Mouse (Mus musculus) heart, adult 2 months (tissue): ENCODE measurements at regions not wholly inside any gene's neighbourhood (a gene's known extent, or its start where the extent isn't known, plus 50 kb on each side); places are given as distances from the start of the nearest gene placed in this dataset.

ENCODE experiments used
- DNase-seq, 2 experiments: peaks; one replicate each; pipeline ENCODE4 v3.0.0; 2021
- H3K27ac ChIP-seq: fragments of 200-600 bp; 2 replicates; pipeline ENCODE4 v1.8.1; 2022
- H3K27me3 ChIP-seq: fragments of 200-500 bp; 2 replicates; pipeline ENCODE4 v1.6.1; 2012; ENCODE audit warnings: mild to moderate bottlenecking, low read length, inconsistent platforms, mixed read lengths; ENCODE audit not compliant: control insufficient read depth, insufficient read depth
- H3K36me3 ChIP-seq: fragments of 200-500 bp; 2 replicates; pipeline ENCODE4 v1.6.1; 2012; ENCODE audit warnings: low read length, inconsistent platforms; ENCODE audit not compliant: control insufficient read depth, insufficient read depth
- H3K4me1 ChIP-seq: fragments of 200-500 bp; 2 replicates; pipeline ENCODE4 v1.6.1; 2011; ENCODE audit warnings: low read length; ENCODE audit not compliant: control insufficient read depth, insufficient read depth
- H3K4me3 ChIP-seq: fragments of 200-600 bp; 2 replicates; pipeline ENCODE4 v1.8.1; 2022
- H3K79me2 ChIP-seq: fragments of 200-500 bp; replicated peaks from 2 replicates; pipeline ENCODE4 v1.6.1; 2012; ENCODE audit warnings: mild to moderate bottlenecking, inconsistent platforms, low read length, moderate library complexity, mixed read lengths; ENCODE audit not compliant: control insufficient read depth, insufficient read depth
- H3K9ac ChIP-seq: fragments of 200-500 bp; 2 replicates; pipeline ENCODE4 v1.6.1; 2012; ENCODE audit warnings: low read depth, mild to moderate bottlenecking, control low read depth, inconsistent platforms, low read length, mixed read lengths
- CTCF ChIP-seq: fragments of 200-600 bp; IDR thresholded peaks from 2 replicates; pipeline ENCODE4 v1.8.1; 2022; ENCODE audit warnings: antibody characterized with exemption, mild to moderate bottlenecking, moderate library complexity
- EP300 ChIP-seq: fragments of 200-500 bp; IDR thresholded peaks from 2 replicates; pipeline ENCODE4 v1.6.1; 2011; ENCODE audit warnings: low read depth, low read length, control low read depth; ENCODE audit not compliant: insufficient read depth
- POLR2A ChIP-seq: fragments of 200-500 bp; IDR thresholded peaks from 2 replicates; pipeline ENCODE4 v1.6.1; 2011; ENCODE audit warnings: mild to moderate bottlenecking, low read depth, low read length, control low read depth; ENCODE audit not compliant: insufficient read depth
- WGBS: fragments of 180-500 bp; shearing (Covaris S2); methylation state at CpG from one replicate; pipeline ENCODE4 v1.1.7; 2018; 5-methylcytosine and 5-hydroxymethylcytosine counted together
- intact Hi-C: fragments of 180-260 bp; cut with DNase I; formaldehyde crosslinking; loops from one replicate; pipeline ENCODE4 v1.15.1; 2025

GRCm38 (mm10) chr8:64406775-64407490 is 200.9 kb upstream of the Tll1 start:
- no peaks in the 10 kb centered on the region for H3K36me3 ChIP-seq
- no peak overlapping the region for H3K27ac ChIP-seq
- no peaks in the 10 kb centered on the region for H3K27me3 ChIP-seq
- H3K4me1 ChIP-seq, result no peaks in the 10 kb centered on the region; the same call in 1 of the 2 replicates
- H3K9ac ChIP-seq, result no peak overlapping the region
- no peak for DNase-seq
- 70% methylated on average over 9 of the region's 9 CpGs for WGBS
- H3K79me2 ChIP-seq, result no peaks in the 10 kb centered on the region
- intact Hi-C loops, result no loop called here
- no peak for TF ChIP-seq POLR2A
- no peak for TF ChIP-seq CTCF
- no peak for TF ChIP-seq EP300
- H3K4me3 ChIP-seq, result no peak overlapping the region

- H3K27me3 ChIP-seq, result no peaks in the 10 kb centered on the region
- no peak overlapping the region for H3K9ac ChIP-seq
- 90% methylated on average over 3 of the region's 3 CpGs for WGBS
- no peaks in the 10 kb centered on the region; the same call in 1 of the 2 replicates for H3K4me1 ChIP-seq
- intact Hi-C loops, result no loop called here
- TF ChIP-seq POLR2A, result no peak
- TF ChIP-seq EP300, result no peak
- no peak for TF ChIP-seq CTCF
- DNase-seq, result no peak
- peaks cover 4% of the 10 kb centered on the region; the same call in 1 of the 2 replicates for H3K36me3 ChIP-seq
- H3K79me2 ChIP-seq, result no peaks in the 10 kb centered on the region
- no peak overlapping the region for H3K4me3 ChIP-seq
- no peak overlapping the region for H3K27ac ChIP-seq
These were observed 193.5 kb upstream of the Tll1 start for GRCm38 (mm10) chr8:64399554-64399953.

GRCm38 (mm10) chr8:64397876-64398275 is 191.8 kb upstream of the Tll1 start:
- Histone ChIP-seq H3K79me2 (no peaks in the 10 kb centered on the region), H3K4me1 (no peaks in the 10 kb centered on the region; the same call in 1 of the 2 replicates), H3K27ac (no peak overlapping the region), H3K4me3 (no peak overlapping the region), H3K27me3 (no peaks in the 10 kb centered on the region), H3K36me3 (peaks cover 4% of the 10 kb centered on the region; the same call in 1 of the 2 replicates), H3K9ac (no peak overlapping the region)
- no peak for TF ChIP-seq POLR2A
- WGBS, result 62% methylated on average over 4 of the region's 4 CpGs
- intact Hi-C loops, result no loop called here
- no peak for DNase-seq

GRCm38 (mm10) chr8:64395816-64396215 is 189.7 kb upstream of the Tll1 start:
- intact Hi-C loops, result no loop called here
- DNase-seq, result no peak
- Histone ChIP-seq H3K27me3 (no peaks in the 10 kb centered on the region), H3K27ac (no peak overlapping the region), H3K4me1 (no peaks in the 10 kb centered on the region; the same call in 1 of the 2 replicates), H3K4me3 (no peak overlapping the region), H3K36me3 (peaks cover 4% of the 10 kb centered on the region; the same call in 1 of the 2 replicates), H3K79me2 (no peaks in the 10 kb centered on the region), H3K9ac (no peak overlapping the region)
- WGBS, result 58% methylated on average over 5 of the region's 5 CpGs
- no peak for TF ChIP-seq CTCF
- no peak for TF ChIP-seq POLR2A
- TF ChIP-seq EP300, result no peak

GRCm38 (mm10) chr8:64389488-64389887 is 183.4 kb upstream of the Tll1 start:
- WGBS, result 44% methylated on average over 5 of the region's 5 CpGs
- H3K36me3 ChIP-seq, result no peaks in the 10 kb centered on the region
- no peak overlapping the region for H3K9ac ChIP-seq
- no peak overlapping the region for H3K27ac ChIP-seq
- TF ChIP-seq EP300 (no peak), POLR2A (no peak), CTCF (no peak)
- no peaks in the 10 kb centered on the region for H3K79me2 ChIP-seq
- no peaks in the 10 kb centered on the region for H3K4me1 ChIP-seq
- H3K27me3 ChIP-seq, result no peaks in the 10 kb centered on the region
- intact Hi-C loops, result no loop called here
- no peak for DNase-seq
- H3K4me3 ChIP-seq, result no peak overlapping the region

GRCm38 (mm10) chr8:64388299-64388698 is 182.2 kb upstream of the Tll1 start:
- no peaks in the 10 kb centered on the region for H3K4me1 ChIP-seq
- no peak overlapping the region for H3K27ac ChIP-seq
- no peak for TF ChIP-seq POLR2A
- TF ChIP-seq EP300, result no peak
- TF ChIP-seq CTCF, result no peak
- H3K4me3 ChIP-seq, result no peak overlapping the region
- 81% methylated on average over 2 of the region's 2 CpGs for WGBS
- no peak overlapping the region for H3K9ac ChIP-seq
- H3K79me2 ChIP-seq, result no peaks in the 10 kb centered on the region
- no peaks in the 10 kb centered on the region for H3K27me3 ChIP-seq
- intact Hi-C loops, result no loop called here
- DNase-seq, result no peak
- no peaks in the 10 kb centered on the region for H3K36me3 ChIP-seq
